In the genomic region with DNA sequence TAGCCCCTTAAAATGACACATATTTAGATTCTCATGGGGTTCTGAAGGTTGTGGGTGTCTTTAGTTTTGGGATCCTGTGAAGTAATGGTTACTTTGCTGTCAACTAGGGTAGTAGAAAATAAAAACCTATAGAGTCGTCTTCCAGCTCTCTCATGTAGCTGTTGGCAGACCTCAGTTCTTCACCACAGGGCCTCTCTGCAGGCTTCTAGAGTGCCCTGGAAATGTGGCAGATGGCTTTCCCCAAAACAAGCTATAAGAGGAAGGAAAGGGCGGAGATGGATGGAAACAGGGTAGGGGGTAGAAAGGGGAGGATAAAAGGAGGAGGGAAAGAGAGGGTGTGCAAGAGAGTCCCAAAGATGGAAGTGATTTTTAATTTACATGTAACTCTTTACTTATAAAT, we compare ENCODE assay signal across 22 mouse cellular contexts.
DNase-seq lines count a peak whose midpoint lies in the region; ATAC-seq and TF ChIP-seq lines count a peak whose summit lies in the region.
"Had no signal": no experiment of that assay in that cellular context is flagged by ENCODE, and none has a peak within 500 bp of the region (broad histone marks: within the 10 kb centered on the region; RNA-seq: fewer than 3 reads in every experiment).

No protein-coding gene starts in this region.

- H3K36me3 ChIP-seq in liver, postnatal 0 days (replicated peaks; ENCODE audit: insufficient read depth, low read length), result no peaks in the 10 kb centered on the region
- H3K36me3 ChIP-seq: embryonic facial prominence, embryonic 10.5 days; heart, embryonic 15.5 days had no signal

- no peak for TF ChIP-seq CTCF in liver, postnatal 0 days (IDR thresholded peaks at IDR 0.05; ENCODE audit: low read depth)

- no peak overlapping the region for H3K27ac ChIP-seq in liver, postnatal 0 days (ENCODE audit: low read depth)
- H3K27ac ChIP-seq: embryonic facial prominence, embryonic 10.5 days; forebrain, embryonic 13.5 days; heart, embryonic 15.5 days; hindbrain, embryonic 14.5 days had no signal

- H3K9me3 ChIP-seq in liver, postnatal 0 days (ENCODE audit: low read length), result 0 out of 2 replicates have a peak, but pooled peaks cover 2% of the 10 kb centered on the region
- H3K9me3 ChIP-seq: forebrain, embryonic 13.5 days; heart, embryonic 15.5 days had no signal

- no peak overlapping the region for H3K4me2 ChIP-seq in liver, postnatal 0 days (ENCODE audit: low read depth, low read length)
- H3K4me2 ChIP-seq: forebrain, embryonic 13.5 days; heart, embryonic 11.5 days; heart, embryonic 15.5 days; hindbrain, embryonic 14.5 days had no signal

- no peaks in the 10 kb centered on the region for H3K4me1 ChIP-seq in liver, postnatal 0 days (ENCODE audit: insufficient read depth)
- H3K4me1 ChIP-seq: embryonic facial prominence, embryonic 10.5 days; forebrain, embryonic 13.5 days; heart, embryonic 15.5 days had no signal

- no peak for TF ChIP-seq EP300 in liver, postnatal 0 days (IDR thresholded peaks at IDR 0.05; ENCODE audit: low read depth)

- no peak for ATAC-seq in liver, postnatal 0 days
- ATAC-seq: activated CD4-positive, CD25-positive, alpha-beta regulatory T cell, adult 4 months; forebrain, embryonic 13.5 days; forebrain, postnatal 0 days; intestine, embryonic 16.5 days; Patski had no signal

- no peak overlapping the region for H3K9ac ChIP-seq in liver, postnatal 0 days (replicated peaks)
- H3K9ac ChIP-seq: forebrain, embryonic 13.5 days; forebrain, postnatal 0 days; heart, embryonic 15.5 days; hindbrain, embryonic 14.5 days had no signal

- DNase-seq in brain, adult 2 months (ENCODE audit: low read depth, low spot score), result peak; percentile 96
- DNase-seq in cerebellum, adult 11 months, result peak; percentile 79
- peak; percentile 81 for DNase-seq in cerebellum, adult 8-10 months
- DNase-seq in cerebellum, postnatal 14 days, result peak; percentile 65 to 87
- no peak for DNase-seq in liver, postnatal 0 days
- DNase-seq in spleen, adult 18-20 months, result no peak
- DNase-seq in heart, adult 8-10 months (ENCODE audit: low spot score), result no peak
- DNase-seq: adrenal gland, postnatal 14 days; forebrain, postnatal 0 days; gastrocnemius, postnatal 36 days; heart, adult 18-20 months; heart, postnatal 14 days; kidney, adult 2 months had no signal

- 76% methylated on average over 2 of the region's 2 CpGs for WGBS in liver, postnatal 0 days (ENCODE audit: insufficient replicate concordance)

- no peak overlapping the region for H3K4me3 ChIP-seq in liver, postnatal 0 days (ENCODE audit: low read depth, low read length)
- H3K4me3 ChIP-seq: embryonic facial prominence, embryonic 10.5 days; forebrain, embryonic 13.5 days; heart, embryonic 15.5 days had no signal

- H3K27me3 ChIP-seq in liver, postnatal 0 days (ENCODE audit: insufficient read depth, low read length), result no peaks in the 10 kb centered on the region
- H3K27me3 ChIP-seq: CH12.LX; heart, embryonic 15.5 days had no signal

Comparison
In these comparisons a context has a peak if more than half of its experiments do, and no peak if none do; other contexts are left out.
1. DNase-seq: peak in brain, adult 2 months (single experiment), cerebellum, adult 11 months (single experiment), cerebellum, adult 8-10 months (single experiment) and cerebellum, postnatal 14 days (2 of 2); none in liver, postnatal 0 days (single experiment), spleen, adult 18-20 months (0 of 2) and heart, adult 8-10 months (single experiment).